Mouse (Mus musculus) heart, adult 9 months (tissue): ENCODE data around the gene Svop.

Experiments
- DNase-seq, 2 experiments: peaks; one replicate each; pipeline ENCODE4 v3.0.0; 2022; ENCODE audit warnings: low spot score in 2 of 2

Gene Svop

DNA sequence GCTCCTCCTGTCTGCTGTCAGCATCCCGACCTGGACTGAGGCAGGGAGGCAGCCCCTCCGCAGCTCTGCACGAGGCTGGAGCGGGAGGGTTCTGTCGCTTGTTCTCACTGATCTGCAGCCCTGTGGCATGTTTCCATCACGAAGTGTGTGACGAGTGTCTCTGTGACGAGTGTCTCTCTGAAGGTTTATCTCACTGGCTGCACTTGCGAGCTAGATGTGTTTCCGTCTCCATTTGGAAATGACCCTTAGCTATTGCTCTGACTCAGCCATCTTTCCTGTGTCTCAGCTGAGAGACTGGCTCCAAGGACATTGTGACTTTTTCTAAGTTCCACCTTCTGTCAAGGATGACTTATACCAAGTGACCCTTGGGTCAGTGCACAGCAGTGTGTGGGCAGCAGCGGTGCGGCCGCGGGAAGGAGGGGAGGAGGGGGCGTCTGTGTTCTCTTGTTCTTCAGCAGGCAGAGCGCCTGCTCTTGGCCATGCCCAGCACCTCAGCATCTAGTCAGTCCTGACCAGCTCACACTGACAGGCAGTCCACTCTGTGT is 15.1 kb upstream of the Svop start:
- DNase-seq, result no peak

DNA sequence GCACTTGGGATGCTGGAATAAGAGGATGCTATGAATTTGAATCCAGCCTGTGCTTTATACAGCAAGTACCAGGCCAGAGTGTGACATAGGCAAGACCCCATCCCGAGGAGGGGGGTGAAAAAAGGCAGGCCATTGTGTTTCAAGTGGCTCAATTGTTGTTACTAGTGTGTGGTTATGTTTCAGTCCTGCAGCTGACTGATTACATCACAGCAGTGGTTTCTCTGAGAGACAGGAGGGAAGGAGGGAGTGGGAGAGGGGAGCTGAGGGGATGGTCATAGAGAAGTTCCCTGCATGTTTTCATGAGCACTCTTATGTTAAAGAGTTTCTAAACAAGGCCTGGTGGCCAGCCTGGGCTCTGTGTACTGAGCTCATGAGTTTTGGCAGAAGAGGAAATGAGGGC is 11.4 kb upstream of the Svop start:
- no peak for DNase-seq

DNA sequence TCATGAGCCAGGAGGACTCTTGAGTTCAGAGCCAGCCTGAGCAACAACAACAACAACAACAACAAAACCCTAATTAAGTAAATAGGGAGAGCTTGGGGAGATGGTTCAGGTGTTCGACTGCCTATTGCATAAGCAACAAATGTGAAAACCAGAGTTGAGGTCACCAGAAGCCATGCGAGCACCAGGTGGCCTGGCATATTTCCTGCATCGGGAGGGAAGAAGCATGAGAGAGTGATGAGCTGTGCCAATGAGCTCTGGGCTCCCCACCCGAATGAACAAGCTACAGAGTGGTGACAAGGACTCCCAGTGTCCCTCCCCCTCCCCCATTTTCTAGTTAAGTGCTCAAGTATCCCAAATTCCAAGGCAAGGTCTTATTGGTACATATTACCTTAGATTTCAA is 10.5 kb upstream of the Svop start:
- DNase-seq, result no peak

DNA sequence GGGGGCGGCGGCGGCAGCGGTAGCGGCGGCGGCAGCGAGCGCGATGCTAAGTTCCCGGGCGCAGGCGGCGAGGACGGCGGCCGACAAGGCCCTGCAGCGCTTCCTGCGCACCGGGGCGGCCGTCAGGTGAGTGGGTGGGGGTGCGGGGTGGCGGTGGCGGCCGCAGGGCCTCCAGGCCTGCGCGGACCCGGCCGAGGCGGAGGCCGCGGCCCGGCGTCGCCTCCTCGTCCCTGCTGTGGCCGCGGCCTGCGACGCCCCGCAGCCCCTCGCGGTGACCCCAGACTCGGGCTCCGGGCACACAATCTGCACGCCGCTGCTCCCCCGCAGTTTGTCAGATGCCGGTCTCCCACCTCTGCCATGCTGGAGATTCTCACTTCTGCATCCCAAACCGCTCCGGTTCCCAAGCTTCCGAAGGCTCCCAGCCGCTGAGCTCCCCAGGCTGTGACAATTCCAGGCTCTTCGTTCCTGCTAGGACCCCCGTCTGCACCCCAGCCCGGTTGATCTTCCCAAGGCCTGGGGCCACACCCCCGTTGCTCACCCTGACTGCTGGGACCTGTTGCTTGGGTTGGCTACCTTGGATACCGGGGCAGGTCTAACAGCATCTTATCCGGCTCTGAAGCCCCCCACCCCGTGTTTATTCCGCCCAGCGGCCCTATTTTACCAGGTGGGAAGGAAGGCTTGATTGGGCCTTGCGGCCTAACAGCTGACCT is 9.2 kb upstream of the Svop start:
- no peak for DNase-seq

DNA sequence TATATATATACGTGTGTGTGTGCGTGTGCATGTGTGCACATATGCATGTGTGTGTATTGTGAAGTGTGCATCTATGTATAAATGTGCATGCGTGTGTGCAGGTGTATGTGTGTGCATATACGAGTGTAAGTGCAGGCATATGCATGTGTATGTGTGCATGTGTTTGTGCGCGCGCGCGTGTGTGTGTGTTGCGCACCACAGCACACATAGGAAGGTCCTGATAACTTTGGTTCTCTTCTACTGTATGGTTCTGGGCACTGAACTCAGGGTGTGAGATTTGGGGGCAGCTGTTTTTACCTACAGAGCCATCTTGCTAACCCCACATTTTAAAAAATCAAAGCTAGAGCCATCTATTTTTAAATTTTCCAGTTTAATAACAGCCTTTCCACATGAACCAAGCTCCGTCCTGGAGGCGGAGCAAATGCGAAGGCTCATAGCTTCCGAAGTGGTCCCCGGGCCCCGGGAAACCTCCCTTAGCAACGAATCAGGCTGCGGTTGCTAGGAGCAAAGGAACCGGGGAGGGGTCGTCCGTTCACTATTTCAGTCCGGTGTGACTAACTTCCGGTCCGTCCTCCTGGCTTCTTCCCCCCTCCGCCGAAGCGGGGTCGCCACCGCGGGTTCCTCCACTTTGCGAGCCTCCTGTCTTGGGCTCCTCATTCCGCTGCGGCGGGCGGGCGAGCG is 8.5 kb upstream of the Svop start:
- DNase-seq, result peak; percentile 89

DNA sequence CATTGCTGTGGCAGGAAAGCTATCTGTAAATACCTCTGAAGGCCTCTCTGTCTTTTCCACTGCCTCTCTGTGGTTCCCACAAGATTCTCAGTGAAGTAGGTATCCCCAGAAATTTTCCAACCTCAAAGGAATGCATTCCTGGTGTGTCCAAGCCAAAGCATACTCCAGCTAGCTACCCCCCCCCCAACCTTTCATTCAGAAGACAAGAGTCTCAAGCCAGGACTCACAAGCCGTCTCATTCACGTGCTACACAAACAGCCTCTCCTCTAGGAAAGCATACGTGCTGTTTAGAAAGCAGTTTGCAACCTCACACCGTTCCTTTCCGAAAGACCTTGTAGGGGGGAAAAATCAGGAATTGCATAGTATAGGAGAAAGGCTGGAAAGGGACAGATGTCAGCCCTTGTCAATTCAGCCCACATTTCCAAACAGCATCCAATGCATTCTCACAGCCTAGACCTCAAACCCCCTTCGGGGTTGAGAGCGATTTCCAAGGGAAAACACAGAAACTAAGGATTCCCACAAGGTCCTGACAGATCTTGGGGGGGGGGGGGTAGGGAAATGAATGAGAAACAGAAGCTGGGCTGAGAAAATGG is 853 bp downstream of the Svop start:
- no peak for DNase-seq

DNA sequence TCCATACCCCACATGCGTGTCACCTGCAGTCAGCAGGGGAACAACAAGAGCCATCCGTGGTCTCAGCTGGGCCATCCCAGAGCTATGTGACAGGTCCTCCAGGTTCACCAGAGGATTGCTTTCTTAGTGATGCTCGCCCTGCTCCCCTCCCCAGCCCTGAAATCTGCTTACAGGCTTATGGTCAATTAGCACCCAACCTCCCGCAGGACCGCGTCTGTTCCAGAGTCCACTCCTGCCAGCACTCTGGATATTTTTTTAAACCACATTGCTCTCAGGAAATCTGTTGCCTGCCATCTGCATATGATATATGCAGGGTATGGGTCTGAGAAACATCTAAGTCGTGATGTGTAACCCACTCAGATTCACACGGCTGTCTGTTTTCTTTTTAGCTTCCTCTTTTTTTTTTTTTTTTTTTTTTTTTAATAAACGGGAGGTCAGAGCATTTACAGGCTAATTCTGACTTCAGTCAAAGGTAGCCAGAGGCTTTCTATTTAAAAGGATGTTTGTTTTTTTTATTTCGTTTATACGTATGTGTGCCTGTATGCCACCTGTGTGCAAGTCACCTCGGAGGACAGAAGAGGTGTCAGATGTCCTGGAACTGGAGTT is 3.4 kb downstream of the Svop start:
- DNase-seq, result no peak

DNA sequence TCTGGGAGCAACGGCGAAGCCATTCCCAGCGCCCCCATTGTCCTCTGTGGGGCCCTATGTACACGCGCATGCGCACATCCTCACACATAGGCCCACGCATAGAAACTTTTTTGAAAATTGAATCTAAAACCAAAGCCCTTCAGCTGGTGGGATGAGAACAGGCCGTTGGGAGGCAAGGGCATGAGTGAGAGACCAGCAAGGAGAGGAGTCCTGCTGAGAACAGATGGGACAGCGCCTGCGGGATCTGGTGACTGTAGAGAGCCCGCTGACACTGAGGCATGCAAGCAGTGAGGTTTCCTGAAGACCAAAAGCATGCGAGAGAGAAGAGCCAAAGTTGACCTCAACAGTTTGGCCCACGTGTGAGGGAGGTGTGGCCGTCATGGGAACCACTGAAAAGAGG is 5.9 kb downstream of the Svop start:
- DNase-seq, result no peak

DNA sequence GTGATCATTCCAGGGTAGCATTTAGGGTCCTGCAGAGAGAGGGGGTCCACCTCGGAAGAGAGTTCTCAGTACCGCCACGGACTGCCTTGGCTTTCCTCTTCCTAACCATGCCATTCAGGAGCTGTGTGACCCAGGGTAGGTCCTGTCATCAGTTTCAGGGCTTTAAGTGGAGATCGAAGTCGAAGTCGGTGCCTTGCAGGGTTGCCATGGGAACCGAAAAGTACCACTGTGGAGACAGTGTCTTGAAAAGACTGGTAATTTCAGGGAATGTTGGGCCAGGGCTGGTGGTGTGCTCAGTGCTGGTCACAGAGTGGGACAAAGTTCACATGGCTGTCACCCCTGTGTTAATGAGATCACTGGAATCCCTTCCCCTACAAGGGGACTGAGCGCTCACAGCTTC is 14.4 kb downstream of the Svop start:
- DNase-seq, result no peak

DNA sequence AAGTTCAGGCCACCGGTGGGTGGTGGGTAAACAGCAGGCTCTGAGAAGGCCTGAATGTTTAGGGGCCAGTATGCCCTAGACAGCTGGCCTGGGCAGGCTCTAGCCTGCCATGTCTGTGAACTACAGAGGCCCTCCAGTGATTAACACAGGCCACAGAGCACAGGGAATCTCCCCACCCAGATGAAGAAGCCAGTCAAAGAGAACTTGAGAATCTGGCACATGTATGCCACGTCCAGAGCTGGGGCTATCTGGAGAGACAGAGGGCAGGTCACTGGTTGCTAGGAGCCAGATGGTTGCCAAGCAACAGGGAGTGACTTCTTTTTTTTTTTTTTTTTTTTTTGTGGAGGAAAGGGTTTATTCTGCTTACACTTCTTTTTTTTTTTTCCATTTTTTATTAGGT is 19.1 kb downstream of the Svop start:
- DNase-seq, result no peak

DNA sequence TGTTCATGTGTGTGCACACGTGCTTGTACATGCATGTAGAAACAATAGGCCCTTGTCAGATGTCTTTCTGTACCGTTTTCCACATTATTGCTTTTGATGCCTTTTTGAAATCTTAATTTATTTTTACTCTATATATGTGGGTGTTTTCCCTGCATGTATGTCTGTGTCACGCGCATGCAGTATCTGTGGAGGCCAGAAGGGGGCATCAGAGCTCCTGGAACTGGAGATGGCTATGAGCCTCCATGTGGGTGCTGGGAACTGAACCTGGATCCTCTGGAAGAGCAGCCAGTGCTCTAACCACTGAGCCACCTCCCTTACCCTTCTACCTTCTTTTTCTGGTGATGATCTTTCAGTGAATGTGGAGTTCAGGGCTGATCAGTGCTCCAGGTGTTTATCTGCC is 20.5 kb downstream of the Svop start:
- no peak for DNase-seq

DNA sequence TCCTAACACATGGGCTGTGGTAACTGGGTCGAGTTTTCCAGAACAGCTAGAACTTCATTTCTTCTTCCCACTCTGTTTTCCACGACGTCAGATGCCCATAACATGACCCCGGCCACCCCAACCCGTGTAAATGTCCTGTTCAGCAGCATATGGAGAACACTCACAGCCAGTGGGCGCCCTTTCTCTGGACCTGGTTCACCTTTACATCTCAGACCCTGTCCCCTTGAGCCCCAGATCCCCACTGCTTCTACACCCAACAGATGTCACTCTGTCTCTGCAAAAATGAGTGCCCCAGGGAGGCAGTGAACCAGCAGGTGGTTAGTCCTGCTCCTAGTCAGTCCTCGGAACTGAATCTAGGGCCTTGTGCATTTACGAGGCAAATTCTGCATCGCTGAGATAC is 23.4 kb downstream of the Svop start:
- no peak for DNase-seq

DNA sequence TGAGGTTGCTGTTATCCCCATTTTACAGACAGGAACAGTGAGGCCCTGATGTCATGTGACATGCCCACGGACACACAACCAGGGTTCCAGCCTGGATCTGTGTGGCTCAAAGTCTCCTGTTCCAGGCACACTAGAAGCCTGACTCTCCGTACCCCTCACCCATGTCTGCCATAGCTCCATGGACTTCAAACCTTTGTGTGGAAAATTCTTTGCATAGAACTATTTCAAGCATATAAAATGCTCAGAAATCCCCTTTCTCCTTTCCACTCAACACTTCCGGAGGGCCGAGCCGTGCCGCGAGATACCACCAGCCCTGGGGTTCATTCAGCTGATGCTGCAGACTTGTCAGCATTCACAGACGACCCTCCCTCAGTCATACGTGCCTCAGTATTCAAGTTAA is 23.8 kb downstream of the Svop start:
- no peak for DNase-seq

DNA sequence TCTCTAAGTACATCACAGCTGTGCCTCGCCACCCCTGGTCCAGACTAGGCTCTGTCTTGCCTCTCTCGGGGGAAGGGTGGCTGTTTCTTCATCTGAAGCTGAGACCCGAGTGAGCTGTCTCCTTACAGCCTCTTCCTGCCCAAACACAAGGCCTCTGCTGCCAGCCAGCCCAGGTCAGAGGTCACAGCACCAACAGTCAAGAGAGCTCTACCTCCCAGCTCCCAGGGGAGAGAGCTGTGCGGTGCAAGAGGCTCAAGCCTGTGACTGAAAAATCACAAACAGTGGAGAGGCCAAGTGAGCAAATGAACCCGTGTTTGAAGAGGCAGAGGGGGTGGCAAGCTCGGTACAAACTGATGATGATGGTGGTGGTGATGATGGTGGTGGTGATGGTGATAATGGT is 24.8 kb downstream of the Svop start:
- DNase-seq, result no peak

DNA sequence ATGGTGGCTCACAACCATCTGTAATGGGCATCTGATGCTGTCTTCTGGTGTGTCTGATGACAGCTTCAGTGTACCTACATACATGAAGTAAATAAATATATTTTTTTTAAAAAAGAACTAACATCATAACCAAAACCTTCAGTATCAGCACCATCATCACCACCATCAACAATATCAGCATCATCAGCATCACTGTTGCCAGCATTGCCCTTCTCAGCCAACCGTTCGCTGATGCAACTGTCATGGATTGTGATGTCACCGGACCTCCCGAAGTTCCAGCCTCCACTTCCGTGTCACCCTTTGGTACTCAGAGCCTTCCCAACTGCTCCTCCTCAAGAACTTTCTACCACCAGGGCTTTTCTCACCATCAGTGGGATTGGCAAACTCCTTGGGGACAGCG is 26.2 kb downstream of the Svop start, which contains the start of gene Usp30:
Gene Usp30 (plus strand): TSS at position 301 of the 400 bp plus-strand sequence.
- no peak for DNase-seq

DNA sequence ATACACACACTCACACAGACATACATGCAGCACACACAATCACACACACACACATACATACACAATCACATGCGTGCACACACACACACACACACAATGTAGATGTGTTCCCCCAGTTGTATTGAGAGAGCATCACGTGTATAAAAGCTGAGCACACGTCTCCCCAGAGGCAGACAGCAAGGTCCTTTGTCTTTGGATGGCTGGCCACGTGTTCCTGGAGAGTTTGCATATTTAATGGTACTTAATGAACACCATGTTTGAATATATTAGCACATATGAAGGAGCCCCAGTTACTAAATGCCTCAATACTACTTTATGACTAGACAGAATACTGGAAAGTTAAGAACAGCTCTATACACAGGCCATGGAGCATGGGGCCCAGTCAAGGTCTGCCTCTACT is 27.4 kb downstream of the Svop start:
- no peak for DNase-seq

DNA sequence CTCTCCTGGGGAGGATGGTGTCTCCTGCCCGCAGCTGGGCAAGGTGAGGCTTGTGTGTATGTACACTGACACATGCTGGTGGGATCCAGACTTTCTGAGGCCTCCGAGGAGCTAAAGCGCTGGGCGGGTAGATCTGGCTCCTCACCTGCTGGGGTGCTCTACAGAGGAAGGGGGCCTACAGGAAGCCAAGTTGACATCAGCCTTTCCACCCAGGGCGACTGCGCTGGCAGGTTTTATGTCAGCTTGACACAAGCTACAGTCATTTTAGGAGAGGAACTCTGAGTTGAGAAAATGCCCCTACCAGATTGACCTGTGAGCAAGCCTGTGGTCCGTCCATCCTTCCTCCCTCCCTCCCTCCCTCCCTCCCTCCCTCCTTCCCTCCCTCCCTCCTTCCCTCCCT is 29.7 kb downstream of the Svop start:
- DNase-seq, result no peak

DNA sequence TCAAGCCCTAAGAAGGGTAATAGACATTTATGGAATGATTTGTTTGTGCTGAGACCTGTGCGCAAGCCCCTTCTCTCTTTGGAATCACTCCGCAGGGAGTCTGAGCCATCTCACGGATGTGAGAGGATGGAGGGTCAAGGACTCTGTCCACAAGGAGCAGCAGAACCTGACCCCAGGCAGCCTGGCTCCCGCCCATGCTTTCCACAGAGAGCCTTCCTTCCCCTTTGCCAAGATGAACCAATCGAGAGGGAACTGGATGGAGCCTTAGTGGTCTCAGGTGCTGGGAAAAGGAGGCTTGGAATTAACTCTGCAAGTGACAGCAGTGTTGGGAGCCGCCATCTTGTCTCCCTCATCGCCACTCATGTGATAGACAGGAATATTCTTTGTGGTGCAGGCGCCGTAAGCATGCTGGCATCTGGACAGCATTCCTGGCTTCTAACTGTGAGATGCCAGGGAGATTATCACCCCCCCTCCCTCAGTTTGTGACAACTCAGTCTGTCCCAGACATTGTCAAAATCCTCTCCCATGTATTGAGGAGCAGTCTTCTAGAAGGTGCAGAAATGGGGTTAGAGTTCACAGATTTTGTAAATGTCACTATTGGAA is 34.1 kb downstream of the Svop start:
- no peak for DNase-seq

DNA sequence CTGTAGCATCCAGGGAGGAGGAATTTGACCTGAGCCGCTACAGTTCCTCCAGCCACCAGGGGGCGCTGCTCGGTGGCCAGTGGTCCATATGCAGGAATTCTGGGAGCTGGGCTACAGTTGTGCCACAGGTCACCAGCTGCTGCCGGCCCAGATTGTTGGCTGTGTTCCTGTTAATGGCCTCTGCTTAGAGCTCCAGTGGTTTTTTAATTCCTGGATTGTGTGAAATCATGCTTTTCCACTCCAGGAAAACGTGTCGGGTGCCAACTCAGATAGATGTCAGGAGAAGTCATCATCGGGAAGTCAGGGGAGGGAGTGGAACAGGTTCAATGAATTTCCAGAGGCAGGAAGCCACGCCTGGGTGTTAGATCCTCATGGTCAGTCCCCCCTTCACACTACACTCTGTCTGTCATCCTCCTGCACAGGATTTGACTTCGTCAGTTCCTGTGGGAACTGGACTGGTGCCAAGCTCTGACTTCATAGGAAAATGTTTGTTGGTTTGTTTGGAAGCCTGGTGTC is 39.1 kb downstream of the Svop start:
- DNase-seq, result peak; percentile 84 to 89

DNA sequence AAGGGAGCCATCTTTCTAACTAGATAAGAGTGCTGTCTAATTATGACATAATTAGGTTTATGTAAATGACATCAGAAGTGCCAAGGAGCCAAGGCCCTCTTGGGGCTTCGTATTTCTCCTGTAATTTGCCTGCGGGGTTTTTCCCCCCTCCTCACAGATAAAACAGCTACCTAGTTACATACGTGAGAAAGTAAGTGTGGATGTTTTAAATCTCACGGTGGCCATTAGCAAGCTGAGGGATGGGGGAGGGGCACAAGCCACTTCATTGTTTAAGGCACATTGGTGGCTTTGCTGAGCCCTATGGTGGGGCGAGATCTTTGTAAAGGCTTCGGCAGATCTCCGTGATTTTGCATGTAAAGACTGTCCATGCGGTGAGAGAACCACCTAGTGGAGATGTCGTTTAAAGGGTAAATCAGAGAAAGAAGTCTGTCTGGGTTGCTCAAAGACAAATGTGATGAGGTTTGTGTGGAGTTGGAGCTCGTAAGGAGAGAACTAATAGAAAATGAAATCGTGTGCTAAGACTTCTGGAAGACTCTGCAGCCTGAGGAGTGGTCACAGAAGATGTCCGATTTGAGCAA is 42.5 kb downstream of the Svop start:
- DNase-seq, result no peak

DNA sequence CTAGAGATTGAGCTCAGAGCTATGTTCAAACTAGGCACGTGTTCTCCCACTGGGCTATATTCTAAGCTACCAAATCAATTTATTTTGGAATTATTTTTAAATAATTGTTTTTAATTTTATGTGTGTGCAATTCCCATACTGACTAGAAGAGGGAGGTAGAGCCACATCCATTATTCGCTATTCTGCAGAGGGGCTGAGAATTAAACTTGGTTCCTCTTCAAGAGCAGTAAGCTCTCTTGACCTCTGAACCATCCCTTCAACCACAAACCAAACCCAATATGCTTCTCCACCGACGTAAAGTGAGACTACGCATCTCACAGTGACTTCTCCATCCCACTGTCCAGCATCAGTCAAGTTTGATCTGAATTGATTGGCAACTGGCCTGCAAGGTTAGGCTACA is 44.2 kb downstream of the Svop start:
- DNase-seq, result no peak

DNA sequence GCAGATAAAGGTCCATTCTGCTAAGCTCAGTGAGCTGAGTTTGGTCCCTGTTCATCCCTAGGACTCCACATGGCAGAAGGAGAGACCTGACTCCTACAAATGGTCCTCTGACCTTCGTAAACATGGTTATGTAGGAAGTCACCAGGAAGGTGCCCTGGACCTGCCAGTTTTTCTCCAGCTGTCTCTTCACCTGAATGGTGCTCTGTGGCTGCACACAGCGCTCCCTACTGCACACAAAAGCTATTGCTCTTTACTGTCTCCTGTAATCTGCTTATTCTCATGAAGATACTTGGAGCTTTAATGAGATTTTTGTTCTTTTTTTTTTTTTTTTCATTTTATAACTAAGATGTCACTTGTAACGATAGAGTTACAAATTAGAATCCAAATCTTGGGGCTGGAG is 44.8 kb downstream of the Svop start:
- no peak for DNase-seq
